Mouse (Mus musculus): ENCODE results near the gene Zfp207. TPM values are rescaled to one million over a fixed set of nuclear protein-coding genes. Genes with fewer than 3 reads are reported as not detected.

The Zfp207 gene
- polyA plus RNA-seq, 1 experiment = 92.9 TPM

- H3ac ChIP-seq (ENCODE audit: control insufficient read depth, insufficient read length, low read depth) = no peak overlapping the region
- H3K79me2 ChIP-seq (ENCODE audit: control insufficient read depth, insufficient read depth) = peaks cover 86% of the 10 kb centered on the region
- TF ChIP-seq CEBPB (IDR thresholded peaks at IDR 0.05; ENCODE audit: low read depth) (no peak), MYOG (IDR thresholded peaks at IDR 0.05; ENCODE audit: control insufficient read depth, extremely low read depth, insufficient read length) (no peak), MAX (IDR thresholded peaks at IDR 0.05) (no peak), USF1 (IDR thresholded peaks at IDR 0.05; ENCODE audit: low read depth) (no peak), FOSL1 (IDR thresholded peaks at IDR 0.05; ENCODE audit: insufficient read depth, low read length, poor library complexity, severe bottlenecking) (no peak), MYOD1 (IDR thresholded peaks at IDR 0.05; ENCODE audit: control insufficient read depth, insufficient read length, low read depth) (no peak), CTCF (IDR thresholded peaks at IDR 0.05; ENCODE audit: control insufficient read depth, insufficient read depth, insufficient read length) (no peak)
- no peak overlapping the region for H3K4me3 ChIP-seq (ENCODE audit: insufficient read depth, poor library complexity, severe bottlenecking)
- peaks cover 38% of the 10 kb centered on the region for H3K79me3 ChIP-seq (ENCODE audit: low read depth)
- no peaks in the 10 kb centered on the region for H3K27me3 ChIP-seq (ENCODE audit: control insufficient read depth, insufficient read depth, insufficient read length)
- H3K36me3 ChIP-seq (ENCODE audit: control insufficient read depth, insufficient read depth) = peaks cover 99% of the 10 kb centered on the region
These were observed 66.8 kb downstream of the Zfp207 start for GRCm38 (mm10) chr11:80449859-80450258.

GRCm38 (mm10) chr11:80452242-80452641 is 69.2 kb downstream of the Zfp207 start:
- H3K79me3 ChIP-seq (ENCODE audit: low read depth) = peaks cover 39% of the 10 kb centered on the region
- TF ChIP-seq MAX (IDR thresholded peaks at IDR 0.05) (no peak), MYOG (IDR thresholded peaks at IDR 0.05; ENCODE audit: control insufficient read depth, extremely low read depth, insufficient read length) (no peak), CEBPB (IDR thresholded peaks at IDR 0.05; ENCODE audit: low read depth) (no peak)
- peaks cover 98% of the 10 kb centered on the region for H3K36me3 ChIP-seq (ENCODE audit: control insufficient read depth, insufficient read depth)
- no peak overlapping the region for H3ac ChIP-seq (ENCODE audit: control insufficient read depth, insufficient read length, low read depth)
- no peaks in the 10 kb centered on the region for H3K27me3 ChIP-seq (ENCODE audit: control insufficient read depth, insufficient read depth, insufficient read length)
- H3K79me2 ChIP-seq (ENCODE audit: control insufficient read depth, insufficient read depth) = peaks cover 70% of the 10 kb centered on the region
- H3K4me3 ChIP-seq (ENCODE audit: insufficient read depth, poor library complexity, severe bottlenecking) = no peak overlapping the region

- peaks cover 66% of the 10 kb centered on the region for H3K79me2 ChIP-seq (ENCODE audit: control insufficient read depth, insufficient read depth)
- no peak overlapping the region for H3ac ChIP-seq (ENCODE audit: control insufficient read depth, insufficient read length, low read depth)
- H3K79me3 ChIP-seq (ENCODE audit: low read depth) = peaks cover 42% of the 10 kb centered on the region
- peaks cover 98% of the 10 kb centered on the region for H3K36me3 ChIP-seq (ENCODE audit: control insufficient read depth, insufficient read depth)
- H3K4me3 ChIP-seq (ENCODE audit: insufficient read depth, poor library complexity, severe bottlenecking) = no peak overlapping the region
- no peak for TF ChIP-seq FOSL1 (IDR thresholded peaks at IDR 0.05; ENCODE audit: insufficient read depth, low read length, poor library complexity, severe bottlenecking)
- no peak for TF ChIP-seq CEBPB (IDR thresholded peaks at IDR 0.05; ENCODE audit: low read depth)
- no peak for TF ChIP-seq USF1 (IDR thresholded peaks at IDR 0.05; ENCODE audit: low read depth)
- TF ChIP-seq MAX (IDR thresholded peaks at IDR 0.05) = no peak
- no peak for TF ChIP-seq CTCF (IDR thresholded peaks at IDR 0.05; ENCODE audit: control insufficient read depth, insufficient read depth, insufficient read length)
- H3K27me3 ChIP-seq (ENCODE audit: control insufficient read depth, insufficient read depth, insufficient read length) = no peaks in the 10 kb centered on the region
These were observed 70.1 kb downstream of the Zfp207 start for GRCm38 (mm10) chr11:80453198-80453597.

Other genes starting within 250 kb of the Zfp207 start
- 11.5 TPM for gene Tefm, start 241.1 kb upstream of the Zfp207 start, polyA plus RNA-seq (2012; fragmentation: generic; extraction: Trizol)
- 0.04 TPM for gene Adap2, start 229.2 kb upstream of the Zfp207 start, polyA plus RNA-seq (2012; fragmentation: generic; extraction: Trizol)
- 3.6 TPM for gene Rnf135, start 199.4 kb upstream of the Zfp207 start, polyA plus RNA-seq (2012; fragmentation: generic; extraction: Trizol)
- 15.8 TPM for gene Rhot1, start 174.3 kb upstream of the Zfp207 start, polyA plus RNA-seq (2012; fragmentation: generic; extraction: Trizol)
- 0.22 TPM for gene Rhbdl3, start 82.4 kb upstream of the Zfp207 start, polyA plus RNA-seq (2012; fragmentation: generic; extraction: Trizol)
- 4.3 TPM for gene 5730455P16Rik, start 5.2 kb upstream of the Zfp207 start, polyA plus RNA-seq (2012; fragmentation: generic; extraction: Trizol)
- 82.9 TPM for gene Psmd11, start 45.3 kb downstream of the Zfp207 start, polyA plus RNA-seq (2012; fragmentation: generic; extraction: Trizol)
- 4.7 TPM for gene Cdk5r1, start 93.7 kb downstream of the Zfp207 start, polyA plus RNA-seq (2012; fragmentation: generic; extraction: Trizol)